Mouse (Mus musculus) E14TG2a.4 (cell line): ENCODE data around the gene Ghr.

ENCODE experiments used
- CTCF ChIP-seq: conservative IDR thresholded peaks from 2 replicates; pipeline ENCODE4 v1.5.1; 2014; ENCODE audit warnings: low read length
- NANOG ChIP-seq: IDR thresholded peaks from 2 replicates; pipeline ENCODE4 v1.6.1; 2014; ENCODE audit warnings: borderline replicate concordance, low read length, mixed read lengths

DNA sequence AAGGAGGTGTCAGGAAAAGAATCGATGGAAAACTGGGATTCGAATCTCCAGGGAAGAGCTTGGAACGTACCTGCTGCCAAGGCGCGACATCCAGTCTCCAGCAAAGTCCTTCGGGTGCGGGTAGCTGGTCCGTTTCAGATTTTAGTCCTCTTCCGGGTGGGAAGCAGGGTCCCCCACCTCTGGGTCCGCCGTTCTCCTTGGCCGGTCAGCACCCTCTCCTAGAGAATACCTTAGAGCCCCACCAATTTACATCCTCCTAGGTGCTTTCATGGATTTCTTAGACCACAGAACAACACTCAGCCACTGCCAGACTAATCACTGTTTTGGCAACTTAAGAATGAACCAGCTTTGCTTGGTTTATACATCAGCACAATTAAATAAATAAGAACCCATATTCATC, 279.9 kb downstream of the Ghr start, which contains the start of gene Ccdc152:
- TF ChIP-seq CTCF (no peak), NANOG (no peak)
